Mouse (Mus musculus) lung, postnatal 0 days (tissue): ENCODE results near the gene Ppm1e.

Source experiments
- CTCF ChIP-seq: IDR thresholded peaks from 2 replicates; pipeline ENCODE4 v1.5.1; 2016; ENCODE audit warnings: antibody characterized with exemption, mild to moderate bottlenecking
- EP300 ChIP-seq: IDR thresholded peaks from 2 replicates; pipeline ENCODE4 v1.6.1; 2016; ENCODE audit warnings: antibody characterized with exemption, mild to moderate bottlenecking, control low read depth

GRCm38 (mm10) chr11:87367061-87367460 lies 8.2 kb upstream of the Ppm1e start:
- TF ChIP-seq CTCF (no peak), EP300 (no peak)
